ENCODE assay signal across 8 mouse cellular contexts in the genomic region with DNA sequence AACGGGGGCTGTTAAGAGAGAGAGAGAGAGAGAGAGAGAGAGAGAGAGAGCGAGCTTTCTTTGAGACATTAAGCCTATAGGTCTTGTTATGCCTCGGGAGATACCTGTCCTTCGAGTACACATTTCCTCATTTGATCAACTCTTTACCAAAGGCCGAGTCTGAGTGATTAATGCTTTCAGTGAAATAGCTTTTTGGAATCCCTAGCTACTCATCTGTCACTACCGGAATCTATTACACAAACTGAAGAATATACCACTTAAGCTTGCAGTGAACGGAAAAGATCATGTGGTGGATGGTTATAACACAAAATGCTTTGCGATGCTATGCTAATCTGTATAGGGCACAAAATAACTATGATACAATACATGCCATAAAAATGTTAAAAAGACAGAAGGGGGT. TPM values are rescaled to one million over a fixed set of nuclear protein-coding genes. Genes with fewer than 3 reads are reported as not detected.
DNase-seq lines count a peak whose midpoint lies in the region; ATAC-seq and TF ChIP-seq lines count a peak whose summit lies in the region.

No protein-coding gene starts in this region.

- no peak for TF ChIP-seq EP300 in lung, postnatal 0 days (IDR thresholded peaks at IDR 0.05)

- H3K9ac ChIP-seq in lung, postnatal 0 days (replicated peaks; ENCODE audit: low read depth) = peak overlapping the region; percentile 91
- H3K9ac ChIP-seq in embryonic facial prominence, embryonic 15.5 days = peak overlapping the region; percentile 97
- H3K9ac ChIP-seq in intestine, postnatal 0 days (ENCODE audit: low read depth, low read length) = peak overlapping the region; percentile 90
- peak overlapping the region; percentile 98 for H3K9ac ChIP-seq in neural tube, embryonic 15.5 days (replicated peaks)

- no peak overlapping the region for H3K27ac ChIP-seq in lung, postnatal 0 days (ENCODE audit: low read length)
- peak overlapping the region; percentile 92; the same call in 1 of the 2 replicates for H3K27ac ChIP-seq in embryonic facial prominence, embryonic 15.5 days (replicated peaks)
- H3K27ac ChIP-seq in intestine, postnatal 0 days (ENCODE audit: low read depth, low read length) = no peak overlapping the region
- H3K27ac ChIP-seq in neural tube, embryonic 15.5 days (replicated peaks) = peak overlapping the region; percentile 97

- DNase-seq in lung, postnatal 0 days (ENCODE audit: low spot score) = peak; percentile 10
- no peak for DNase-seq in lung, postnatal 25 days (ENCODE audit: low spot score)
- no peak for DNase-seq in thymus, postnatal 25 days
- no peak for DNase-seq in urinary bladder, postnatal 10 days (ENCODE audit: low spot score)

- peak overlapping the region; percentile 80 for H3K4me2 ChIP-seq in lung, postnatal 0 days (replicated peaks; ENCODE audit: low read depth, low read length)
- H3K4me2 ChIP-seq in embryonic facial prominence, embryonic 15.5 days (replicated peaks) = peak overlapping the region; percentile 76
- peak overlapping the region; percentile 86 for H3K4me2 ChIP-seq in intestine, postnatal 0 days (replicated peaks; ENCODE audit: low read depth)
- H3K4me2 ChIP-seq in neural tube, embryonic 15.5 days = peak overlapping the region; percentile 70

- no peaks in the 10 kb centered on the region for H3K36me3 ChIP-seq in lung, postnatal 0 days (ENCODE audit: insufficient read depth, low read length)
- 0 out of 2 replicates have a peak, but pooled peaks cover under 1% of the 10 kb centered on the region for H3K36me3 ChIP-seq in embryonic facial prominence, embryonic 15.5 days
- no peaks in the 10 kb centered on the region for H3K36me3 ChIP-seq in intestine, postnatal 0 days (ENCODE audit: control insufficient read depth, insufficient read depth)
- H3K36me3 ChIP-seq in neural tube, embryonic 15.5 days = peaks cover under 1% of the 10 kb centered on the region; the same call in 1 of the 2 replicates

- peaks cover 3% of the 10 kb centered on the region; the same call in 1 of the 2 replicates for H3K4me1 ChIP-seq in lung, postnatal 0 days (ENCODE audit: insufficient read depth, low read depth, low read length)
- peaks cover 20% of the 10 kb centered on the region for H3K4me1 ChIP-seq in embryonic facial prominence, embryonic 15.5 days
- H3K4me1 ChIP-seq in intestine, postnatal 0 days (replicated peaks; ENCODE audit: control insufficient read depth, insufficient read depth, low read length) = no peaks in the 10 kb centered on the region
- peaks cover 31% of the 10 kb centered on the region for H3K4me1 ChIP-seq in neural tube, embryonic 15.5 days

- 6% methylated on average over 8 of the region's 8 CpGs for WGBS in lung, postnatal 0 days
- WGBS in embryonic facial prominence, embryonic 15.5 days = 12% methylated on average over 8 of the region's 8 CpGs
- 2% methylated on average over 8 of the region's 8 CpGs for WGBS in intestine, postnatal 0 days
- 10% methylated on average over 8 of the region's 8 CpGs for WGBS in neural tube, embryonic 15.5 days

- peak overlapping the region; percentile 76 for H3K4me3 ChIP-seq in lung, postnatal 0 days (ENCODE audit: low read depth, low read length)
- H3K4me3 ChIP-seq in embryonic facial prominence, embryonic 15.5 days (replicated peaks) = peak overlapping the region; percentile 98
- peak overlapping the region; percentile 82 for H3K4me3 ChIP-seq in intestine, postnatal 0 days (ENCODE audit: low read depth, low read length)
- H3K4me3 ChIP-seq in neural tube, embryonic 15.5 days (replicated peaks) = peak overlapping the region; percentile 72

- no peaks in the 10 kb centered on the region for H3K9me3 ChIP-seq in lung, postnatal 0 days (ENCODE audit: low read length)
- H3K9me3 ChIP-seq in embryonic facial prominence, embryonic 15.5 days (replicated peaks) = no peaks in the 10 kb centered on the region
- no peaks in the 10 kb centered on the region for H3K9me3 ChIP-seq in intestine, postnatal 0 days (ENCODE audit: control insufficient read depth)
- no peaks in the 10 kb centered on the region for H3K9me3 ChIP-seq in neural tube, embryonic 15.5 days (replicated peaks)

- ATAC-seq in lung, postnatal 0 days = no peak
- ATAC-seq in embryonic facial prominence, embryonic 15.5 days (ENCODE audit: insufficient number of reproducible peaks, low FRiP score, low TSS enrichment, low read depth) = no peak
- no peak for ATAC-seq in intestine, postnatal 0 days
- ATAC-seq in neural tube, embryonic 15.5 days (ENCODE audit: low FRiP score) = no peak
- no peak for ATAC-seq in megakaryocyte progenitor cell, adult 5-6 weeks (replicated peaks; ENCODE audit: poor library complexity)

- no peaks in the 10 kb centered on the region for H3K27me3 ChIP-seq in lung, postnatal 0 days (replicated peaks; ENCODE audit: insufficient read depth, low read length)
- H3K27me3 ChIP-seq in embryonic facial prominence, embryonic 15.5 days = no peaks in the 10 kb centered on the region
- H3K27me3 ChIP-seq in intestine, postnatal 0 days (replicated peaks; ENCODE audit: control insufficient read depth, insufficient read depth, low read length) = no peaks in the 10 kb centered on the region
- H3K27me3 ChIP-seq in neural tube, embryonic 15.5 days (replicated peaks) = no peaks in the 10 kb centered on the region

- no peak for TF ChIP-seq CTCF in lung, postnatal 0 days (IDR thresholded peaks at IDR 0.05)
- no peak for TF ChIP-seq CTCF in intestine, postnatal 0 days (IDR thresholded peaks at IDR 0.05; ENCODE audit: low read depth)

RNA-seq across cellular contexts. Expression of a gene that starts 0.9 kb away (rescaled TPM):
- not detected in 2 replicates for polyA plus RNA-seq in lung, postnatal 0 days (2015; fragmentation: Nextera tagmentation; extraction: Ambion mirVana)
- not detected in 2 replicates for polyA plus RNA-seq in embryonic facial prominence, embryonic 15.5 days (2015; fragmentation: Nextera tagmentation; extraction: Ambion mirVana)
- polyA plus RNA-seq in intestine, postnatal 0 days (2015; fragmentation: Nextera tagmentation; extraction: Ambion mirVana) = not detected in 2 replicates
- 0.15 TPM in 1 of 2 replicates, not detected in the other for polyA plus RNA-seq in neural tube, embryonic 15.5 days (2015; fragmentation: Nextera tagmentation; extraction: Ambion mirVana)
- total RNA-seq in megakaryocyte progenitor cell, adult 5-6 weeks (2015) = not detected in 2 replicates
- total RNA-seq in megakaryocyte progenitor cell, adult 5-6 weeks (2017) = not detected in 2 replicates

RNA-seq across cellular contexts. Expression of a gene that starts 0.9 kb away (rescaled TPM):
- polyA plus RNA-seq in lung, postnatal 0 days (2015; fragmentation: Nextera tagmentation; extraction: Ambion mirVana) = 19.6 and 22.5 TPM in 2 replicates
- polyA plus RNA-seq in embryonic facial prominence, embryonic 15.5 days (2015; fragmentation: Nextera tagmentation; extraction: Ambion mirVana) = 43.7 and 44.7 TPM in 2 replicates
- 16.6 and 17.4 TPM in 2 replicates for polyA plus RNA-seq in intestine, postnatal 0 days (2015; fragmentation: Nextera tagmentation; extraction: Ambion mirVana)
- polyA plus RNA-seq in neural tube, embryonic 15.5 days (2015; fragmentation: Nextera tagmentation; extraction: Ambion mirVana) = 43.9 and 46.7 TPM in 2 replicates
- 78.5 and 89.2 TPM in 2 replicates for total RNA-seq in megakaryocyte progenitor cell, adult 5-6 weeks (2015)
- 97.0 and 110 TPM in 2 replicates for total RNA-seq in megakaryocyte progenitor cell, adult 5-6 weeks (2017)

RNA-seq across cellular contexts. Expression of a gene that starts 14.7 kb away (rescaled TPM):
- polyA plus RNA-seq in lung, postnatal 0 days (2015; fragmentation: Nextera tagmentation; extraction: Ambion mirVana) = 39.7 and 42.7 TPM in 2 replicates
- polyA plus RNA-seq in embryonic facial prominence, embryonic 15.5 days (2015; fragmentation: Nextera tagmentation; extraction: Ambion mirVana) = 38.9 and 40.3 TPM in 2 replicates
- 16.9 and 17.8 TPM in 2 replicates for polyA plus RNA-seq in intestine, postnatal 0 days (2015; fragmentation: Nextera tagmentation; extraction: Ambion mirVana)
- 50.0 and 54.9 TPM in 2 replicates for polyA plus RNA-seq in neural tube, embryonic 15.5 days (2015; fragmentation: Nextera tagmentation; extraction: Ambion mirVana)
- 40.9 and 45.2 TPM in 2 replicates for total RNA-seq in megakaryocyte progenitor cell, adult 5-6 weeks (2015)
- 59.6 and 66.2 TPM in 2 replicates for total RNA-seq in megakaryocyte progenitor cell, adult 5-6 weeks (2017)

RNA-seq across cellular contexts. Expression of a gene that starts 53.4 kb away (rescaled TPM):
- 0.25 and 0.54 TPM in 2 replicates for polyA plus RNA-seq in lung, postnatal 0 days (2015; fragmentation: Nextera tagmentation; extraction: Ambion mirVana)
- 2.1 and 3.2 TPM in 2 replicates for polyA plus RNA-seq in embryonic facial prominence, embryonic 15.5 days (2015; fragmentation: Nextera tagmentation; extraction: Ambion mirVana)
- polyA plus RNA-seq in intestine, postnatal 0 days (2015; fragmentation: Nextera tagmentation; extraction: Ambion mirVana) = 3.8 and 5.1 TPM in 2 replicates
- polyA plus RNA-seq in neural tube, embryonic 15.5 days (2015; fragmentation: Nextera tagmentation; extraction: Ambion mirVana) = 35.4 and 46.8 TPM in 2 replicates
- total RNA-seq in megakaryocyte progenitor cell, adult 5-6 weeks (2015) = 0.32 and 0.68 TPM in 2 replicates
- 0.34 and 0.37 TPM in 2 replicates for total RNA-seq in megakaryocyte progenitor cell, adult 5-6 weeks (2017)

Comparison
In these comparisons a context has a peak if more than half of its experiments do, and no peak if none do; other contexts are left out.
1. H3K27ac ChIP-seq: peak in embryonic facial prominence, embryonic 15.5 days (single experiment) and neural tube, embryonic 15.5 days (single experiment); none in lung, postnatal 0 days (single experiment) and intestine, postnatal 0 days (single experiment).
2. Peak in every context shown above with its lines, with median percentiles within 50 percentile points of each other: H3K4me2 ChIP-seq, H3K4me3 ChIP-seq and H3K9ac ChIP-seq.